Mouse (Mus musculus) gastrocnemius, adult 18-20 months (tissue): Measurements from ENCODE around the gene Cdh4. TPM values are rescaled to one million over a fixed set of nuclear protein-coding genes. Genes with fewer than 3 reads are reported as not detected.

Experiments used
- DNase-seq: peaks from one replicate; pipeline ENCODE4 v3.0.0; 2021; ENCODE audit warnings: low spot score
- long read RNA-seq, 2 experiments: library from polyadenylated mRNA; stranded (forward); transcript quantifications; one replicate each; pipeline ENCODE4 v2.0.0; 2021
- total RNA-seq, 2 experiments: library from RNA; stranded (reverse); gene quantifications; 2 replicates each; pipeline ENCODE4 v1.2.3; 2021

The Cdh4 gene
- total RNA-seq: 10 to 100 TPM; 11.5 to 16.7 TPM
- long read RNA-seq, experiment 1, partial matches to known transcripts: 2 of 32 reads
- long read RNA-seq, experiment 1, other reads (novel, unspliced or antisense): 30 of 32 reads
- long read RNA-seq, experiment 2, partial matches to known transcripts: 2 of 9 reads
- long read RNA-seq, experiment 2, other reads (novel, unspliced or antisense): 7 of 9 reads

DNA sequence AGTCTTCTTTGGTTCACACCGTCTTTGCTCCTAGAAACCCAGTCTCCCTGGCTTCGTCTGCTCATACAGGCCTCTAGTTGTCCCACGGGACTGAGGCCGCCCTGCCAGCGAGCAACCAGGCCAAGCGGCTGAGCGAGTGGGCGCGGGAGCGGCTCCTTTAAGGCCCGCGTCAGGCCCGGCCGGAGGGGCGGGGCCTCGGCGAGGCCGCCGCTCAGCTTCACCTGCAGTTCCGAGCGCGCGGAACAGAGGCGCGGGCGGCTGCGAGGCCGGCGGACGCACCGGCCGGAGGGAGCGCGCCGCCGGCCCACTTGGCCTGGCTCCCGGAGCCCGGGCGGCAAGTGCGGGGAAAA lies at the start of gene Cdh4:
Cdh4 (plus strand) TSS at position 241 of the 350 bp plus-strand sequence.
- DNase-seq: peak; percentile 54

- DNase-seq: no peak
Observed at GRCm38 (mm10) chr2:179395442-179395841, 46.8 kb upstream of the Cdh4 start.

GRCm38 (mm10) chr2:179399645-179400249 lies 42.5 kb upstream of the Cdh4 start:
- no peak for DNase-seq

- DNase-seq: no peak
Observed at GRCm38 (mm10) chr2:179410866-179411561, 31.2 kb upstream of the Cdh4 start.

GRCm38 (mm10) chr2:179412966-179413365 lies 29.3 kb upstream of the Cdh4 start:
- DNase-seq: no peak

DNA sequence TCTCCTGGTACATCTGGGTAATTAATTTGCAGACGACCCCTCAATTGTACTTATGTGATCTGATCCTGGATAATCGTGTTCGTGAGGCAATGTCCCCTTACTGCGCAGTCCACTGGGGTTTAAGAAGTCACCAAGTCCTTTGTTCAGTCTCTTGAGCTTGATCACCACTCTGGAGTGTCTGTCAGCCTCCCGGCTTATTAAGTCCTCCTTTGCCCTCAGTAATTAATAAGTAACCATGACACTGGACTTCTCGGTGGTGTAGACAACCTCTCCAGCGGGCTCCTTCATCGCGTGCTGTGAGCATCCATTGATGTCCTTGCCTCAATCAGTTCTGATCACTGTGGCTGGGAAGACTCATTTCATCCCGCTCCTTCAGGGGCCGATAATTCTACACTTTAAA lies 28.0 kb upstream of the Cdh4 start:
- no peak for DNase-seq

DNA sequence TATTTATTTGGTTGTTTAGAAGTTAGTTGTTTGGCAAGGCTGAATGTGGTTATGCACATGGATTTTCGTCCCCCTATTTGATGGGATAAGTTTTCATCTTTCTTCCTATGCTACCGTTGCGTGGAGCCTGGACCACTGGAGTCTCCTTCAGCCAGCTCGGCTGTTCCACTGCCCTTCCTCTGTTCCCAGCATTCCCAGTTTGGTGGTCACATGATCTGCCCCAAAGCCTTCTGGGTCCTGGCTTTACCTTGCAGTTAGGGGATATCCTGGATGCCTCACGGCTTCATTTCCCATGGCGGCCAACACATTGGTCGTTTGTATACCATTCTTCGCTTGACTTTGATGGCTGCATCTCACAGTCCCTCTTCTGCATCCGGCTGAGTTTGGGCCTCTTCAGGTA lies 27.5 kb upstream of the Cdh4 start:
- DNase-seq: no peak

GRCm38 (mm10) chr2:179415892-179416403 lies 26.3 kb upstream of the Cdh4 start:
- no peak for DNase-seq

GRCm38 (mm10) chr2:179416587-179417227 lies 25.5 kb upstream of the Cdh4 start:
- no peak for DNase-seq

DNA sequence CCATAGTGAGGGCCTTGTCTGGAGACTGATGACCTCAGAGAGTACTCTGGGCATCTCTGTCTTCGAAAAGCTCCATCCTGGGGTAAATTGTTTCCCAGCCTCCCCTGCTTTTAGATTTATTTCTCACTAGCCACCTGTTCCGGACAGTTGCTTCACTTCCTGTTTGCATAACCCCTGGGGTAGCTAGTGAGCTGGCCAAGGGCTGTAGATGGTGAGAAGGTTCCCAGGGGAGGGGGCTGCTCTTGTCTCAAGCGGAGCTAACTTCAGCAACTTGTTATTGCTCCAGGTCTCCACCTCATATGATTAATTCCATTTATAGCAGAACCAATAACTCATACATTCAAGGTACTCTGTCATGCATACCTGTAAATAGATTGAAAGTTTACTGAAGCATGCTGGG lies 16.6 kb upstream of the Cdh4 start:
- DNase-seq: no peak

DNA sequence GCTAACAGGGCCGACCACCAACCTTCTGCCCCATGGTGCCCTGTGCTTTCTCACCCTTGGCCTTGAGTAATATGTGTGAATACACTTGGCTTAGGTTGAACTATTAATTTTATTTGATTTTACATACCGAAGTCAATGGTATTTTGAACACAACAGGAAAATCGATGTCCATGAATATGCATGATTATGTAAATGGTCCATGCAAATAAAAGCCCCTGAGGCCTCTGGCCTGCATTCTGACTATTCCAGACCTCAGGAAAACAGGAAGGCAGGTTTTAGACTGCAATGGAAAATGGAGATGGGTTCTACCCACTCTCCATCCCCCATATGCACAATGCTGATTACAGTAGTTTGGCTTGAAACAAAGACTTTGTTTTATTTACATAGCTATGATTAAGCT lies 13.3 kb upstream of the Cdh4 start:
- DNase-seq: no peak

DNA sequence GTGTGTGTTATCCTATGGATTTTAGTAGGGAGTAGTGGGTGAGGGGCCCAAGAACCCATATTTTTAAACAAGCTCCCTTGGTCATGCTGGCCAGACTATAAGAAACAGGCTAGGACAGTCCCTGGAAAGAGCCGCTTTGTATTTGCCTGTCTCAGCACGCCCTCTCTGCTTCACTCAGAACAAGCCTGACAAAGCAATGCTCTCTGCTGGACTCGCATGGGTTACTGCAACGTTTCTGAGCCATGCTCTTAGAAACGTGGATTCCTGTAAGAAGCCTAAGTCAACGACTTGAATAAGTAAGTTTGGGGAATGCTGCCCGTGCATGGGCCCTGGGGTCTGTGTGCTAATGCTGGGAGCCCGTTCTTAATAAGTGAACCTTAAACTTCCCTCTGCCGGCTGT lies 2.1 kb upstream of the Cdh4 start:
- DNase-seq: no peak

DNA sequence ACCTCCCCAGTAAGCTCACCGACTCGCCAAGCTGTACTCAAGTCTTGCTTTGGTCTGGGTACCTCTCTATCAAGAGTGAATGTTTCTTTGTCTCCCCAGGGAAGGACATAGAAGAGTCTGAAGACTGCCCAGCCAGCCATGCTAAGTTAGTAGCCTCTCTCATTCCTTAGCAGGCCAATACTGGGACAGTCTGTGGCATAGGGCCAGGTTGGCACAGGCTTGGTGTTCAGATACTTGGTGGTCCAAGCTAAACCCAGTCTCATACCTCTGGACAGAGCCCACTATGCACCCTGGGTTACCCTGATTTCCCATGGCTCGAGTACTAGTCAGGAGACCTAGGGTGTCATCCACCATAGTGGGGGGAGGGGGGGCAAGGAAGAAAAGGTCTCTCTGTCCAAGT lies 1.1 kb upstream of the Cdh4 start:
- no peak for DNase-seq

GRCm38 (mm10) chr2:179441717-179442116 lies 514 bp upstream of the Cdh4 start:
- DNase-seq: peak; percentile 3

DNA sequence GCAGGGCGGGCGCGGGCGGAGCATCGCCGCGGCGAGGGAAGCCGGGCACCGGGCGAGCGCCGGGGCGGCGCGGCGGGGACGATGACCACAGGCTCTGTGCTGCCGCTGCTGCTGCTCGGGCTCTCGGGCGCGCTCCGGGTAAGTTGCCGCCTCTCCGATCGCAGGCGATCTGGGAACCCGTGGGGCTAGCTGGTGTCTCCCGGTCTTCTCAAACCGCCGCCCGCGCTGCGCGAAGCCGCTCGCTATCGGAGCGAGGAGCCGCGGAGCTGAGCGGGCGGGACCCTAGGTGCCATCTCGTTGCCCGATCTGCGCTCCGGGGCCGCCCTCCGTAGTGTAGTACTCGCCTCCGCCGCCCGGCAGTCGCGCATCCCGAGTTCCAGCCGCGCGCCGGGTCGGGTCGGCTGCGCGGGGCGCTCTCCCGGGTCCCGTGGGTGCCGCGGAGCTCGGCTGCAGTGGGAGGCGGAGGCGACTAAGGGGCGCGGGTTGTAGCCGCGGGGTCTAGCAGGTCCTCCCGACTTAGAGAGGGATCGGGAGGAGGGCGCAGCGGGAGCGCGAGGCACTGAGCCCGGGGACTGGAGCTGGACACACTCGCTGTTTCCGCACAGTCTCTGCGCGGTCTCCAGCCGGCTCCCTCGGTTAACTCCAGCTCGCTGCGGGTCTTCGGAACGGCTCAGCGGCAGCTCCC lies 452 bp downstream of the Cdh4 start:
- peak; percentile 5 for DNase-seq

GRCm38 (mm10) chr2:179443226-179443815 lies 1.1 kb downstream of the Cdh4 start:
- peak; percentile 8 for DNase-seq

DNA sequence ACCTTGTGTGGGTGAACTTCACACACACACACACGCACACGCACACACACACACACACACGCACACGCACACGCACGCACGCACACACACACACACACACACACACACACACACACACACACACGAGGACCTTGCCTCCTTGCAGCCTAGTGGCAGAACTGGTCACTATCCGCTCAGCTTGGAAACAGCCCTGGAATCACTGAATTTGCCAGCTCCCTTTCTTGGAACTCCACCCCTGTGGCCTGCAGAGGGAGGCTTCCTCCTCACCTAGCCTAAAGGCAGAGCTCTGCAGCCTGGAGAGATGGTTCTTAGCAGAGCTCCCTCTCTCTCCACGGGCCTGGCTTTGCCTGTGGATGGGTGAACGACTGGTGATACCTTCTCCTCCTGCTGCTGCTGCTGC lies 1.7 kb downstream of the Cdh4 start:
- no peak for DNase-seq

DNA sequence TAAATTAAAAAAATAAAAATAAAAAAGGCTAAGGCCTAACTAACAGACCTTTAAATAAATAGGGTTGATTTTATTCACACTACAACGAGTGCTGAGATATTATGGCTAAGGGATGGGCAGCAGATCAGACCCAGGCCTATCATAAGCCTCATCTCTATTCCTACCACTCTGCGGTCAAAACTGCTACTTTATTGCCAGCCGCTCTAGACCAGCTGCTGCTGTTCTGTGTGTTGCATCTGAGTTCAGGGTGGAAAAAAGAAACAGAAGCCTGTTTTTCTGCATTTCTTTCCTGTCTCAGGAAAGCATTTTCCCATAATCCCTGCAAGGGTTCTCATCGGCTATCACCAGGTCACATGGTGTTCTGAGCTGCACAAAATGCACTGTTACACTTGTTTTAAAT lies 6.0 kb downstream of the Cdh4 start:
- DNase-seq: no peak

DNA sequence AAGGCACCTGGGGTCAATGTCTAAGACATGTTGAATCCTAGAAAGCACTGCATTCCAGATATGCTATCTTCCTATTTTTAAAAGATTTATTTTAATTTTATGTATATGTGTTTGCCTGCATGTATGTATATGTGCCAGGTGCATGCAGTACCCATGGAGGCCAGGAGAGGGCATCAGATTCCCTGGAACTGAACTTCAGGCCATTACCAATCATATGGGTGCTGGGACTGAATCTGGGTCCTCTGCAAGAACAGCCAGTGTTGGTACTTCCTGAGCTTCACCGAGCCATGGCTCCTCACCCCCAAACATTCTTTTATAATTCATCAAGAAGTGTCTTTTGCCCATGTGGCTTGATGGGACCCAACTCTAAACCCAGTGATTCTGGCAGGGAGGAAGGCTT lies 6.8 kb downstream of the Cdh4 start:
- DNase-seq: no peak

DNA sequence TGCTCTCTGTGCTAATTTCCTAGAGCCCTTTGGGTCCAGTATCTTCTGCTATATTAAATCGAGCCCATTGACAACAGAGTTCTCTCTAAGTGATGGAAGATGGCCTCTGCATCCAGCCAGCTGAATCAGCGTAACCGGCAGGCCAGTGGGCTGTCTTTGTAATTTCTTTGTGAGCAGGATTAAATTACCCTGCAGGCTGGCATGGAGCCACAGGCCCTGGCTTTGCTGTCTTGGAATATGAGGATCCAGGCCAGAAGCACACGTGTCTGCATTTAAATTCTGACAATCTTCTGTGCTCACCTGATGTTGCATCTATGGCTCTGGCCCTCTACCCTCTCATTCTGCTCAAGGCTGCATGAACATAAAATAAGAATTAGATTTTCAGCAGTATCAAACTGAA lies 17.0 kb downstream of the Cdh4 start:
- DNase-seq: no peak

DNA sequence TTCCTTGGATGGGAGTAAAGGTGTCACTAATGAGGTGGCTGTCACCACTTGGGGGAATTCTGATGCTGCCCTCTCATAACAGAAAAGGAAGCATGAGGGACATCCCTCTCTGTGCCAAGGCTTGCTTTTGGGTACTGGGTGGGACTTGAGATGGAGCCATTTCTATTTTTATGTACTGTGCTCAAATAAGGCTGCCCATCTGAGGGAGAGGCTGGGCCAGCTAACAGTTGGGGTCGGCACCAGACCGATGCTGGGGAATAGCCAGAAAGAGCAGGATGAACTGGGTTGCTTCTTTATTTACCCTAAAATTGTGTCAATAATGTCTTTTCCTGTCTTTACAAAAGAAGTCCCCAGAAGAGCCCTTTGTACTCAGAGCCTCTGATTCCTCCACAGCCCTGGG lies 17.4 kb downstream of the Cdh4 start:
- DNase-seq: no peak

- no peak for DNase-seq
Observed at GRCm38 (mm10) chr2:179463514-179463913, 21.3 kb downstream of the Cdh4 start.
